ENCODE assay signal across 20 mouse cellular contexts in the genomic region with DNA sequence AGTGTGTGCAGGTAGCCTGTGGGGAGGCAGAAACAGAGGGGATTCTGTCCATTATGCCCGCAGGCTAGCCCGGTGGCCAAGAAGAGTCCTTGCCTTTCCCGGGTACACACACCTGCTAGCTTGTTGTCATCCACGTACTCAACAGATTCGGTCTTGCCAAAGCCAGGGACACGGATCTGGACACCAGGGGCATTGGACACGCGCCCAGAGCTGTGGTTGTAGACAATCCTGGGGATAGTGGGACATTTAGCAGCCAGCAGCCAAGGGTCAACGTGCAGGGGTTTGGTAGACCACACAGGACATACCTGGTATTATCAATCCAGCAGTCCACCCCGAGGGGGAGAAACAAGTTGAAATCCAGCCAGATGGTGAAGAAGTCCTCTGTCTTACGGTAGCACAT. TPM values are rescaled to one million over a fixed set of nuclear protein-coding genes. Genes with fewer than 3 reads are reported as not detected.
"Had no signal": no experiment of that assay in that cellular context is flagged by ENCODE, and none has a peak within 500 bp of the region (broad histone marks: within the 10 kb centered on the region; RNA-seq: fewer than 3 reads in every experiment).

No protein-coding gene starts in this region.

- H3K9me3 ChIP-seq: limb, embryonic 10.5 days; megakaryocyte, embryonic 14.5 days; midbrain, embryonic 15.5 days; neural tube, embryonic 12.5 days had no signal

- H3K4me2 ChIP-seq: lung, embryonic 14.5 days; midbrain, embryonic 11.5 days; midbrain, embryonic 15.5 days; neural tube, embryonic 12.5 days had no signal

- H3K4me3 ChIP-seq: left cerebral cortex, adult 2 months; limb, embryonic 10.5 days; megakaryocyte, embryonic 14.5 days; midbrain, embryonic 15.5 days; neural tube, embryonic 12.5 days had no signal

- H3K27ac ChIP-seq: kidney, postnatal 0 days; left cerebral cortex, adult 2 months; limb, embryonic 10.5 days; macrophage; midbrain, embryonic 15.5 days; neural tube, embryonic 12.5 days; stomach, postnatal 0 days had no signal

- H3K9ac ChIP-seq: lung, embryonic 14.5 days; midbrain, embryonic 15.5 days; neural tube, embryonic 12.5 days had no signal

- ATAC-seq: intestine, postnatal 0 days; midbrain, embryonic 15.5 days had no signal

- DNase-seq: kidney, adult 8-10 months; kidney, postnatal 36 days; lung, embryonic 14.5 days; lung, postnatal 10 days; thymus, postnatal 4 days had no signal

- H3K36me3 ChIP-seq: midbrain, embryonic 15.5 days had no signal

- H3K27me3 ChIP-seq: megakaryocyte, embryonic 14.5 days; midbrain, embryonic 15.5 days; neural tube, embryonic 12.5 days had no signal

RNA-seq across cellular contexts. Expression of a gene that starts 1.2 kb away (rescaled TPM):
- total RNA-seq: monocyte, adult 5-6 weeks; neutrophil, adult 5-6 weeks had no signal

RNA-seq across cellular contexts. Expression of a gene that starts 8.4 kb away (rescaled TPM):
- total RNA-seq: monocyte, adult 5-6 weeks had no signal
- polyA plus RNA-seq: macrophage had no signal

RNA-seq across cellular contexts. Expression of a gene that starts 37.2 kb away (rescaled TPM):
- total RNA-seq: layer of hippocampus, adult 18-20 months; layer of hippocampus, postnatal 14 days; left cerebral cortex, adult 2 months; left cerebral cortex, postnatal 14 days; neutrophil, adult 5-6 weeks had no signal
- polyA plus RNA-seq: intestine, postnatal 0 days; kidney, postnatal 0 days; limb, embryonic 10.5 days; lung, embryonic 14.5 days; midbrain, embryonic 11.5 days; midbrain, embryonic 15.5 days; neural tube, embryonic 12.5 days; stomach, postnatal 0 days had no signal
